In the genomic region with DNA sequence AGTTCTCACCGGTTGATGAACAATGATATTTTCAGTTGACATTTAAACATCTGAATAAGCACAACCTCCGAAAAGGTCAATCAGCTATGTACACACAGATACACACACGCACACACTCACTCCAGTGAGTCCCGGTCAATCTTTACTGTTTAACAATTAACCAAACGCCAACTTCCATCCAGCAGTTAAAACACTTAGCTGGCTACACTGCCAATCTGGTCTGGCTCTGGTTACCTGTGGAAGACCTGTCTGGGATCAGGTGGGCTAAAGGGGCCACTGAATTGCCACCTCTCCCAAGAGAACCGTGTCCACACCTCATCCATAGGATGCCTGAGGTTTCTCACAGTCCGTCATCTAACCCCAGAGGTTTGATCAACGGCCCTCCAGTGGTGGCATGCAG, we compare ENCODE assay signal across 21 mouse cellular contexts.
DNase-seq lines count a peak whose midpoint lies in the region; ATAC-seq and TF ChIP-seq lines count a peak whose summit lies in the region.
"Had no signal": no experiment of that assay in that cellular context is flagged by ENCODE, and none has a peak within 500 bp of the region (broad histone marks: within the 10 kb centered on the region; RNA-seq: fewer than 3 reads in every experiment).

No protein-coding gene starts in this region.

- peak overlapping the region; percentile 30 for H3K4me2 ChIP-seq in intestine, embryonic 14.5 days (ENCODE audit: low read length)
- H3K4me2 ChIP-seq in kidney, embryonic 15.5 days = peak overlapping the region; percentile 17; the same call in 1 of the 2 replicates
- H3K4me2 ChIP-seq: embryonic facial prominence, embryonic 12.5 days; forebrain, embryonic 15.5 days; heart, embryonic 11.5 days; hindbrain, embryonic 13.5 days; limb, embryonic 12.5 days; midbrain, embryonic 11.5 days had no signal

- no peak for DNase-seq in layer of hippocampus, adult 2 months (ENCODE audit: low spot score in 2 of 2)
- DNase-seq in layer of hippocampus, adult 18-20 months (ENCODE audit: low spot score in 2 of 2) = no peak
- no peak for DNase-seq in intestine, embryonic 14.5 days (ENCODE audit: low spot score)
- no peak for DNase-seq in T-cell, adult 2 months (ENCODE audit: low spot score)
- no peak for DNase-seq in B cell, adult 2 months
- no peak for DNase-seq in layer of hippocampus, adult 9-11 months
- DNase-seq: adrenal gland, adult 8-10 months; cerebellum, adult 9-10 months; heart, postnatal 10 days; retina, postnatal 1 day; thymus, postnatal 4 days had no signal

- no peaks in the 10 kb centered on the region for H3K27me3 ChIP-seq in intestine, embryonic 14.5 days (replicated peaks; ENCODE audit: control insufficient read depth, insufficient read depth, low read length)
- no peaks in the 10 kb centered on the region for H3K27me3 ChIP-seq in kidney, embryonic 15.5 days
- H3K27me3 ChIP-seq: embryonic facial prominence, embryonic 12.5 days; forebrain, embryonic 15.5 days; hindbrain, embryonic 13.5 days; limb, embryonic 12.5 days had no signal

- H3K27ac ChIP-seq in layer of hippocampus, adult 2 months = peak overlapping the region; percentile 64; the same call in 1 of the 2 replicates
- H3K27ac ChIP-seq in brown adipose tissue, adult 24 weeks (replicated peaks; ENCODE audit: low read depth, low read length) = peak overlapping the region; percentile 60
- no peak overlapping the region for H3K27ac ChIP-seq in intestine, embryonic 14.5 days (ENCODE audit: low read depth)
- H3K27ac ChIP-seq in kidney, embryonic 15.5 days = peak overlapping the region; percentile 56; the same call in 1 of the 2 replicates
- H3K27ac ChIP-seq: embryonic facial prominence, embryonic 12.5 days; forebrain, embryonic 15.5 days; hindbrain, embryonic 13.5 days; limb, embryonic 12.5 days had no signal

- no peaks in the 10 kb centered on the region for H3K9me3 ChIP-seq in intestine, embryonic 14.5 days (ENCODE audit: control insufficient read depth, low read length)
- no peaks in the 10 kb centered on the region for H3K9me3 ChIP-seq in kidney, embryonic 15.5 days (replicated peaks)
- H3K9me3 ChIP-seq: embryonic facial prominence, embryonic 12.5 days; forebrain, embryonic 15.5 days; hindbrain, embryonic 13.5 days; limb, embryonic 12.5 days had no signal

- H3K4me3 ChIP-seq in layer of hippocampus, adult 2 months = peak overlapping the region; percentile 8; the same call in 1 of the 2 replicates
- peak overlapping the region; percentile 25 for H3K4me3 ChIP-seq in brown adipose tissue, adult 24 weeks (ENCODE audit: insufficient read depth, low read depth, low read length)
- no peak overlapping the region for H3K4me3 ChIP-seq in intestine, embryonic 14.5 days (ENCODE audit: low read depth, low read length)
- H3K4me3 ChIP-seq in kidney, embryonic 15.5 days (replicated peaks) = no peak overlapping the region
- H3K4me3 ChIP-seq: embryonic facial prominence, embryonic 12.5 days; erythroblast, embryonic 14.5 days; forebrain, embryonic 15.5 days; hindbrain, embryonic 13.5 days; limb, embryonic 12.5 days had no signal

- 0 out of 2 replicates have a peak, but pooled peaks have one; percentile 32 for ATAC-seq in intestine, embryonic 14.5 days (replicated peaks; ENCODE audit: low FRiP score, low TSS enrichment, low read depth)
- ATAC-seq in kidney, embryonic 15.5 days (replicated peaks; ENCODE audit: low FRiP score) = no peak; the same call in 1 of the 2 replicates
- ATAC-seq: forebrain, embryonic 15.5 days; lung, postnatal 0 days had no signal

- 46% methylated on average over 8 of the region's 8 CpGs for WGBS in intestine, embryonic 14.5 days
- 32% methylated on average over 8 of the region's 8 CpGs for WGBS in kidney, embryonic 15.5 days

- no peak for TF ChIP-seq CTCF in layer of hippocampus, adult 2 months (conservative IDR thresholded peaks at IDR 0.05)

- no peak overlapping the region for H3K9ac ChIP-seq in intestine, embryonic 14.5 days (ENCODE audit: low read length)
- H3K9ac ChIP-seq in kidney, embryonic 15.5 days = no peak overlapping the region
- H3K9ac ChIP-seq: embryonic facial prominence, embryonic 12.5 days; forebrain, embryonic 15.5 days; hindbrain, embryonic 13.5 days; limb, embryonic 12.5 days had no signal

- peaks cover 37% of the 10 kb centered on the region for H3K4me1 ChIP-seq in brown adipose tissue, adult 24 weeks (ENCODE audit: control insufficient read depth, insufficient read depth, insufficient read length, low read length)
- H3K4me1 ChIP-seq in intestine, embryonic 14.5 days (replicated peaks; ENCODE audit: control insufficient read depth, insufficient read depth, low read length) = peaks cover 11% of the 10 kb centered on the region; the same call in 1 of the 2 replicates
- H3K4me1 ChIP-seq in kidney, embryonic 15.5 days = peaks cover 40% of the 10 kb centered on the region

- H3K36me3 ChIP-seq in intestine, embryonic 14.5 days (ENCODE audit: control insufficient read depth, insufficient read depth, low read length) = no peaks in the 10 kb centered on the region
- H3K36me3 ChIP-seq in kidney, embryonic 15.5 days = no peaks in the 10 kb centered on the region
- H3K36me3 ChIP-seq: embryonic facial prominence, embryonic 12.5 days; forebrain, embryonic 15.5 days; hindbrain, embryonic 13.5 days; limb, embryonic 12.5 days had no signal

Comparison
In these comparisons a context has a peak if more than half of its experiments do, and no peak if none do; other contexts are left out.
1. H3K4me3 ChIP-seq: peak in layer of hippocampus, adult 2 months (single experiment) and brown adipose tissue, adult 24 weeks (single experiment); none in intestine, embryonic 14.5 days (single experiment) and kidney, embryonic 15.5 days (single experiment).